15 mouse cellular contexts compared by ENCODE assay signal in genomic region chr1:121260171-121260741, GRCm38 (mm10).
A peak's percentile ranks its signal among the peaks of the same experiment; 100 is the strongest.
DNase-seq lines count a peak whose midpoint lies in the region; ATAC-seq and TF ChIP-seq lines count a peak whose summit lies in the region.
"Had no signal": no experiment of that assay in that cellular context is flagged by ENCODE, and none has a peak within 500 bp of the region (broad histone marks: within the 10 kb centered on the region; RNA-seq: fewer than 3 reads in every experiment).

No protein-coding gene starts in this region.

- H3K9me3 ChIP-seq in forebrain, embryonic 11.5 days (ENCODE audit: control insufficient read depth, low read length): no peaks in the 10 kb centered on the region
- H3K9me3 ChIP-seq in forebrain, embryonic 10.5 days: no peaks in the 10 kb centered on the region
- H3K9me3 ChIP-seq in megakaryocyte, embryonic 14.5 days: 0 out of 2 replicates have a peak, but pooled peaks cover 12% of the 10 kb centered on the region
- no peaks in the 10 kb centered on the region for H3K9me3 ChIP-seq in limb, embryonic 11.5 days (ENCODE audit: control insufficient read depth, low read length)
- H3K9me3 ChIP-seq: heart, embryonic 10.5 days had no signal

- no peak overlapping the region for H3K27ac ChIP-seq in forebrain, embryonic 11.5 days (ENCODE audit: low read depth, low read length)
- no peak overlapping the region for H3K27ac ChIP-seq in forebrain, embryonic 10.5 days
- no peak overlapping the region for H3K27ac ChIP-seq in limb, embryonic 11.5 days (replicated peaks; ENCODE audit: low read depth, low read length)
- H3K27ac ChIP-seq: heart, embryonic 10.5 days had no signal

- ATAC-seq in forebrain, embryonic 11.5 days (replicated peaks; ENCODE audit: low FRiP score): peak; percentile 53
- no peak for ATAC-seq in megakaryocyte, adult 5-6 weeks (ENCODE audit: poor library complexity, severe bottlenecking)
- no peak for ATAC-seq in limb, embryonic 11.5 days (ENCODE audit: insufficient number of reproducible peaks, low FRiP score, low TSS enrichment, low read depth)

- no peak overlapping the region for H3K9ac ChIP-seq in forebrain, embryonic 11.5 days (ENCODE audit: low read length)
- H3K9ac ChIP-seq in limb, embryonic 11.5 days (ENCODE audit: low read length): no peak overlapping the region

- no peak for TF ChIP-seq CTCF in lung, adult 2 months (IDR thresholded peaks at IDR 0.05; ENCODE audit: insufficient read depth, low read length)

- DNase-seq in forebrain, embryonic 11.5 days (ENCODE audit: low spot score): no peak
- no peak for DNase-seq in forebrain, embryonic 10.5 days (ENCODE audit: extremely low spot score, low spot score)
- DNase-seq in R1 (ENCODE audit: low read depth, low spot score): peak; percentile 26
- peak; percentile 23 for DNase-seq in limb, embryonic 11.5 days (ENCODE audit: low spot score)
- no peak for DNase-seq in cerebellum, adult 9-10 months
- no peak for DNase-seq in lung, adult 2 months
- DNase-seq: cerebellum, adult 11-12 months; heart, postnatal 36 days; kidney, adult 11 months; thymus, postnatal 4 days had no signal

- no peak overlapping the region for H3K4me3 ChIP-seq in forebrain, embryonic 11.5 days (ENCODE audit: low read depth, low read length)
- no peak overlapping the region for H3K4me3 ChIP-seq in forebrain, embryonic 10.5 days
- H3K4me3 ChIP-seq in megakaryocyte, embryonic 14.5 days (replicated peaks): peak overlapping the region; percentile 26
- H3K4me3 ChIP-seq in limb, embryonic 11.5 days (ENCODE audit: low read depth, low read length): no peak overlapping the region
- H3K4me3 ChIP-seq in lung, adult 2 months (replicated peaks; ENCODE audit: extremely low read depth, low read depth, low read length): no peak overlapping the region
- H3K4me3 ChIP-seq: heart, embryonic 10.5 days had no signal

- no peak for TF ChIP-seq POLR2A in lung, adult 2 months (IDR thresholded peaks at IDR 0.05; ENCODE audit: borderline replicate concordance, extremely low read depth, low read depth, low read length)

- H3K4me1 ChIP-seq in forebrain, embryonic 11.5 days (replicated peaks; ENCODE audit: control insufficient read depth, insufficient read depth, low read length): no peaks in the 10 kb centered on the region
- no peaks in the 10 kb centered on the region for H3K4me1 ChIP-seq in forebrain, embryonic 10.5 days
- H3K4me1 ChIP-seq in megakaryocyte, embryonic 14.5 days: no peaks in the 10 kb centered on the region
- no peaks in the 10 kb centered on the region for H3K4me1 ChIP-seq in limb, embryonic 11.5 days (ENCODE audit: control insufficient read depth, insufficient read depth, low read length)
- H3K4me1 ChIP-seq in lung, adult 2 months (ENCODE audit: control insufficient read depth, insufficient read depth, low read length): no peaks in the 10 kb centered on the region
- H3K4me1 ChIP-seq: heart, embryonic 10.5 days had no signal

- no peak overlapping the region for H3K4me2 ChIP-seq in forebrain, embryonic 11.5 days (ENCODE audit: low read depth, low read length, severe bottlenecking)
- no peak overlapping the region for H3K4me2 ChIP-seq in limb, embryonic 11.5 days (ENCODE audit: low read depth, severe bottlenecking)
- H3K4me2 ChIP-seq: liver, embryonic 11.5 days had no signal

- 73% methylated on average over 9 of the region's 9 CpGs for WGBS in forebrain, embryonic 11.5 days
- 76% methylated on average over 9 of the region's 9 CpGs for WGBS in forebrain, embryonic 10.5 days
- 66% methylated on average over 9 of the region's 9 CpGs for WGBS in limb, embryonic 11.5 days
- 66% methylated on average over 9 of the region's 9 CpGs for WGBS in lung, adult 2 months

- no peaks in the 10 kb centered on the region for H3K27me3 ChIP-seq in forebrain, embryonic 11.5 days (ENCODE audit: control insufficient read depth, insufficient read depth, low read length)
- no peaks in the 10 kb centered on the region for H3K27me3 ChIP-seq in forebrain, embryonic 10.5 days (ENCODE audit: poor library complexity, severe bottlenecking)
- H3K27me3 ChIP-seq in megakaryocyte, embryonic 14.5 days (replicated peaks): no peaks in the 10 kb centered on the region
- H3K27me3 ChIP-seq in limb, embryonic 11.5 days (ENCODE audit: control insufficient read depth, insufficient read depth, low read length): no peaks in the 10 kb centered on the region

- H3K36me3 ChIP-seq in forebrain, embryonic 11.5 days (ENCODE audit: control insufficient read depth, insufficient read depth, low read length): no peaks in the 10 kb centered on the region
- H3K36me3 ChIP-seq in forebrain, embryonic 10.5 days (replicated peaks): no peaks in the 10 kb centered on the region
- no peaks in the 10 kb centered on the region for H3K36me3 ChIP-seq in megakaryocyte, embryonic 14.5 days (replicated peaks; ENCODE audit: low read length)
- H3K36me3 ChIP-seq in limb, embryonic 11.5 days (ENCODE audit: control insufficient read depth, insufficient read depth, low read length): no peaks in the 10 kb centered on the region
- H3K36me3 ChIP-seq: G1E; heart, embryonic 10.5 days had no signal

Comparison
In these comparisons a context has a peak if more than half of its experiments do, and no peak if none do; other contexts are left out.
1. DNase-seq: peak in R1 (single experiment) and limb, embryonic 11.5 days (single experiment); none in forebrain, embryonic 11.5 days (single experiment), forebrain, embryonic 10.5 days (single experiment), cerebellum, adult 9-10 months (single experiment) and lung, adult 2 months (single experiment).